Mouse (Mus musculus): ENCODE measurements at regions not wholly inside any gene's neighbourhood (a gene's known extent, or its start where the extent isn't known, plus 50 kb on each side); places are given as distances from the start of the nearest gene placed in this dataset.
"Not testable (repeated sequence)": the region's sequence is repeated elsewhere in the genome, so short reads cannot be mapped to it uniquely, and the experiment has no call there.

GRCm38 (mm10) chr12:17992572-17992971 lies 301.9 kb downstream of the Hpcal1 start:
- peak; percentile 14 for DNase-seq (ENCODE audit: low spot score)

GRCm38 (mm10) chr12:17993368-17993767 lies 302.7 kb downstream of the Hpcal1 start:
- DNase-seq (ENCODE audit: low spot score), result not testable (repeated sequence)

All from urinary bladder, postnatal 14 days (tissue).